Mouse (Mus musculus): ENCODE data around the gene Cfap52. TPM values are rescaled to one million over a fixed set of nuclear protein-coding genes. Genes with fewer than 3 reads are reported as not detected.

Cfap52 gene
- total RNA-seq (2014; rRNA removed) (3.0 and 4.2 TPM in 2 replicates), polyA plus RNA-seq (2015; fragmentation: Nextera tagmentation; extraction: Ambion mirVana) (2.6 and 4.8 TPM in 2 replicates)

- no peaks in the 10 kb centered on the region for H3K36me3 ChIP-seq (ENCODE audit: insufficient read depth)
- DNase-seq, result peak; percentile 91
- 6% methylated on average over 15 of the region's 15 CpGs for WGBS
- ATAC-seq, result peak; percentile 88; the same call in 1 of the 2 replicates
- peak within 1 kb of the TSS; percentile 81 for H3K9ac ChIP-seq
- no peak within 1 kb of the TSS for H3K27ac ChIP-seq (ENCODE audit: low read depth, low read length)
- peak within 1 kb of the TSS; percentile 80 for H3K4me3 ChIP-seq (ENCODE audit: low read depth, low read length)
- no peak for TF ChIP-seq CTCF (IDR thresholded peaks at IDR 0.05; ENCODE audit: low read depth)
- H3K27me3 ChIP-seq (ENCODE audit: insufficient read depth, low read length), result no peaks in the 10 kb centered on the region
- H3K4me1 ChIP-seq (ENCODE audit: insufficient read depth), result peaks cover 12% of the 10 kb centered on the region
- H3K4me2 ChIP-seq (ENCODE audit: low read depth), result peak within 1 kb of the TSS; percentile 91
- no peaks in the 10 kb centered on the region for H3K9me3 ChIP-seq (ENCODE audit: low read length)
These were observed at the start of gene Cfap52 for GRCm38 (mm10) chr11:67965242-67965883. Cfap52 (minus strand) TSS chr11:67965651.

DNA sequence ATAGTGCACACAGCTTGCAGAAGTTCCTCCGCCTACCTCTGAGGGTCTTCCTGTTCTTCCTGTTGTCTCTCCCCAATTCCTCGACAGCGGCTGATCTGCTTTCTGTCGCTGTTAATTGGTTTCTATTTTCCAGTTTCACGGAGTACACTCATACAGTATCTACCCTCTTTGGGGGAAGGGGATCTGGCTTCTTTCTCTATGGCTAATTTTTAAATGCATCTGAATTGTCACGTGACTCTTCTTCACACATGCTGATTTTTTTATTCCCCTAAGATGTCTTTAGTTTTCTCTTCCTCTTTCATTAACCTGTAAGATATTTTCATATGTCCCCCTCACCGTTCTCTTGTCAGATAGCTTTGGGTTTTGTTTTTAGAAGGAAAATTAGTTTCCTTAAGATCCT lies 46.8 kb upstream of the Cfap52 start:
- no peaks in the 10 kb centered on the region for H3K4me1 ChIP-seq (ENCODE audit: insufficient read depth)
- ATAC-seq (no peak), DNase-seq (no peak)
- H3K9ac ChIP-seq, result no peak overlapping the region
- TF ChIP-seq CTCF (IDR thresholded peaks at IDR 0.05; ENCODE audit: low read depth), result no peak
- no peaks in the 10 kb centered on the region for H3K9me3 ChIP-seq (ENCODE audit: low read length)
- H3K27me3 ChIP-seq (ENCODE audit: insufficient read depth, low read length), result no peaks in the 10 kb centered on the region
- H3K36me3 ChIP-seq (ENCODE audit: insufficient read depth), result no peaks in the 10 kb centered on the region
- no peak overlapping the region for H3K27ac ChIP-seq (ENCODE audit: low read depth, low read length)
- H3K4me2 ChIP-seq (ENCODE audit: low read depth), result no peak overlapping the region
- 82% methylated on average over 7 of the region's 7 CpGs for whole genome bisulfite sequencing
- no peak overlapping the region for H3K4me3 ChIP-seq (ENCODE audit: low read depth, low read length)

GRCm38 (mm10) chr11:68009377-68009776 lies 43.9 kb upstream of the Cfap52 start:
- DNase-seq, result no peak
- Histone ChIP-seq H3K27me3 (ENCODE audit: insufficient read depth, low read length) (no peaks in the 10 kb centered on the region), H3K36me3 (ENCODE audit: insufficient read depth) (no peaks in the 10 kb centered on the region), H3K9ac (no peak overlapping the region), H3K9me3 (ENCODE audit: low read length) (no peaks in the 10 kb centered on the region), H3K27ac (ENCODE audit: low read depth, low read length) (no peak overlapping the region), H3K4me3 (ENCODE audit: low read depth, low read length) (no peak overlapping the region), H3K4me2 (ENCODE audit: low read depth) (no peak overlapping the region), H3K4me1 (ENCODE audit: insufficient read depth) (no peaks in the 10 kb centered on the region)
- no peak for TF ChIP-seq CTCF (IDR thresholded peaks at IDR 0.05; ENCODE audit: low read depth)
- 78% methylated on average over 5 of the region's 5 CpGs for WGBS
- ATAC-seq, result no peak

- Histone ChIP-seq H3K9me3 (ENCODE audit: low read length) (no peaks in the 10 kb centered on the region), H3K9ac (no peak overlapping the region), H3K4me1 (ENCODE audit: insufficient read depth) (no peaks in the 10 kb centered on the region), H3K36me3 (ENCODE audit: insufficient read depth) (no peaks in the 10 kb centered on the region), H3K4me2 (ENCODE audit: low read depth) (no peak overlapping the region), H3K27me3 (ENCODE audit: insufficient read depth, low read length) (no peaks in the 10 kb centered on the region), H3K27ac (ENCODE audit: low read depth, low read length) (0 out of 2 replicates have a peak overlapping the region, but pooled peaks have one; percentile 9), H3K4me3 (ENCODE audit: low read depth, low read length) (no peak overlapping the region)
- ATAC-seq (no peak), DNase-seq (no peak)
- WGBS, result 72% methylated on average over 6 of the region's 6 CpGs
- TF ChIP-seq CTCF (IDR thresholded peaks at IDR 0.05; ENCODE audit: low read depth), result no peak
These were observed 42.2 kb upstream of the Cfap52 start for GRCm38 (mm10) chr11:68007645-68008044.

- ATAC-seq (no peak; the same call in 1 of the 2 replicates), DNase-seq (no peak)
- no peak overlapping the region for H3K27ac ChIP-seq (ENCODE audit: low read depth, low read length)
- H3K9ac ChIP-seq, result no peak overlapping the region
- no peaks in the 10 kb centered on the region for H3K4me1 ChIP-seq (ENCODE audit: insufficient read depth)
- no peaks in the 10 kb centered on the region for H3K36me3 ChIP-seq (ENCODE audit: insufficient read depth)
- no peaks in the 10 kb centered on the region for H3K27me3 ChIP-seq (ENCODE audit: insufficient read depth, low read length)
- H3K4me2 ChIP-seq (ENCODE audit: low read depth), result no peak overlapping the region
- 30% methylated on average over 8 of the region's 8 CpGs for WGBS
- no peak for TF ChIP-seq CTCF (IDR thresholded peaks at IDR 0.05; ENCODE audit: low read depth)
- H3K4me3 ChIP-seq (ENCODE audit: low read depth, low read length), result no peak overlapping the region
- no peaks in the 10 kb centered on the region for H3K9me3 ChIP-seq (ENCODE audit: low read length)
These were observed 40.9 kb upstream of the Cfap52 start for GRCm38 (mm10) chr11:68006216-68006789.

GRCm38 (mm10) chr11:68004191-68004590 lies 38.7 kb upstream of the Cfap52 start:
- 17% methylated on average over 6 of the region's 6 CpGs for WGBS
- no peaks in the 10 kb centered on the region for H3K9me3 ChIP-seq (ENCODE audit: low read length)
- TF ChIP-seq CTCF (IDR thresholded peaks at IDR 0.05; ENCODE audit: low read depth), result peak; percentile 95

GRCm38 (mm10) chr11:67999629-68000028 lies 34.2 kb upstream of the Cfap52 start:
- Histone ChIP-seq H3K27me3 (ENCODE audit: insufficient read depth, low read length) (no peaks in the 10 kb centered on the region), H3K9me3 (ENCODE audit: low read length) (no peaks in the 10 kb centered on the region), H3K4me3 (ENCODE audit: low read depth, low read length) (no peak overlapping the region), H3K9ac (no peak overlapping the region), H3K27ac (ENCODE audit: low read depth, low read length) (no peak overlapping the region), H3K4me1 (ENCODE audit: insufficient read depth) (no peaks in the 10 kb centered on the region), H3K36me3 (ENCODE audit: insufficient read depth) (no peaks in the 10 kb centered on the region), H3K4me2 (ENCODE audit: low read depth) (no peak overlapping the region)
- ATAC-seq (no peak), DNase-seq (peak; percentile 45)
- 69% methylated on average over 5 of the region's 5 CpGs for WGBS
- TF ChIP-seq CTCF (IDR thresholded peaks at IDR 0.05; ENCODE audit: low read depth), result peak; percentile 56

More at GRCm38 (mm10) chr11:68004191-68004590, 38.7 kb upstream of the Cfap52 start:
- ATAC-seq, result peak; percentile 77; the same call in 1 of the 2 replicates
- no peak overlapping the region for H3K27ac ChIP-seq (ENCODE audit: low read depth, low read length)
- no peaks in the 10 kb centered on the region for H3K27me3 ChIP-seq (ENCODE audit: insufficient read depth, low read length)
- H3K4me1 ChIP-seq (ENCODE audit: insufficient read depth), result no peaks in the 10 kb centered on the region
- H3K36me3 ChIP-seq (ENCODE audit: insufficient read depth), result no peaks in the 10 kb centered on the region
- no peak overlapping the region for H3K4me3 ChIP-seq (ENCODE audit: low read depth, low read length)
- no peak overlapping the region for H3K4me2 ChIP-seq (ENCODE audit: low read depth)
- no peak overlapping the region for H3K9ac ChIP-seq
- DNase-seq, result peak; percentile 83

All from forebrain, postnatal 0 days (tissue).